Mouse (Mus musculus) brain, embryonic 14.5 days (tissue): ENCODE results near the gene AA467197.

ENCODE experiments used
- CTCF ChIP-seq: fragments of 200-500 bp; IDR thresholded peaks from 2 replicates; pipeline ENCODE4 v1.5.1; 2012; ENCODE audit warnings: inconsistent platforms, mild to moderate bottlenecking, moderate library complexity, borderline replicate concordance; ENCODE audit not compliant: insufficient read depth, insufficient read length; ENCODE audit errors: extremely low read depth
- POLR2A ChIP-seq: fragments of 200-500 bp; IDR thresholded peaks from 2 replicates; pipeline ENCODE4 v1.6.1; 2012; ENCODE audit warnings: mild to moderate bottlenecking, inconsistent platforms, borderline replicate concordance; ENCODE audit not compliant: poor library complexity, insufficient read depth, insufficient read length, severe bottlenecking; ENCODE audit errors: extremely low read depth

DNA sequence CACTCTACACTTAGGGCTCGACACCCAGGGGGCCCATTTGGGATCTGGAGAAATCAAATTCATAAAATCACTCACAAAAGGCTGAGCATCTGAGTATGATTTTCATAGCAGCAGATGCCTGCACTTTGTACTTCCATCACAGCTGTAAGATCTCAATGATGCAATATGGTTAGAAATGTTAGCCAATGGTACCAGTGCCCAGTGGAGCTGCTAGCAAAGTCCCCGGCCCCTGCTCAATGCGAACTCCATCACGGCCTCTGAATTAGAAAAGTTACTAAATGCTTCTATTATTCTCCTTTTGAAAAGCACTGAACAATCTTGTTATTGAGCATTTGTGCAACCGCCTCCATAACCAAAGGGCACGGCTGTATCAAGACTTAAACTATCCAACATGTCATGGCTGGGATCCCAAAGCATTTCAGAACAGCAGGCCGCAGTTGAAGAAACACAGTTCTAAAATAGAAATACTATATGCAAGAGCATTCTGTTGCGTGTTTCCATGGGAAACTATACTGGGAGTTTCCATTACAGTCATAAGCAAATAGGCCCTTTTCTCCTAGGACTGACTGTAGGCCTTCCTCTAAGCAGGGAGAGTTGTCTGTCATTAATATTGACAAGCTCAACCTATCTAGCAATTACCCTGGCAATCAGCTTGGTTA is 48.8 kb upstream of the AA467197 start:
- TF ChIP-seq POLR2A (no peak), CTCF (no peak)
